Mouse (Mus musculus): ENCODE measurements at regions not wholly inside any gene's neighbourhood (a gene's known extent, or its start where the extent isn't known, plus 50 kb on each side); places are given as distances from the start of the nearest gene placed in this dataset.
A peak's percentile ranks its signal among the peaks of the same experiment; 100 is the strongest.

GRCm38 (mm10) chr2:92784916-92785315 lies 130.0 kb upstream of the Syt13 start:
- intact Hi-C loops (cut with DNase I), result no loop called here
- Histone ChIP-seq H3K27ac (no peak overlapping the region), H3K4me3 (no peak overlapping the region)
- TF ChIP-seq CTCF (IDR thresholded peaks at IDR 0.05), result no peak
- DNase-seq (ENCODE audit: extremely low spot score in 1 of 2, low spot score in 2 of 2), result no peak

GRCm38 (mm10) chr2:92787925-92788410 lies 126.9 kb upstream of the Syt13 start:
- H3K4me3 ChIP-seq, result no peak overlapping the region
- no peak for DNase-seq (ENCODE audit: extremely low spot score in 1 of 2, low spot score in 2 of 2)
- no peak overlapping the region for H3K27ac ChIP-seq
- intact Hi-C loops (cut with DNase I), result no loop called here
- TF ChIP-seq CTCF (IDR thresholded peaks at IDR 0.05), result no peak

- intact Hi-C loops (cut with DNase I), result no loop called here
- DNase-seq (ENCODE audit: extremely low spot score in 1 of 2, low spot score in 2 of 2), result no peak
- TF ChIP-seq CTCF (IDR thresholded peaks at IDR 0.05), result no peak
- H3K27ac ChIP-seq, result no peak overlapping the region
- no peak overlapping the region for H3K4me3 ChIP-seq
Observed at GRCm38 (mm10) chr2:92788875-92789274, 126.0 kb upstream of the Syt13 start.

- H3K27ac ChIP-seq, result no peak overlapping the region
- intact Hi-C loops (cut with DNase I), result no loop called here
- no peak for DNase-seq (ENCODE audit: extremely low spot score in 1 of 2, low spot score in 2 of 2)
- no peak overlapping the region for H3K4me3 ChIP-seq
- TF ChIP-seq CTCF (IDR thresholded peaks at IDR 0.05), result no peak
Observed at GRCm38 (mm10) chr2:92790374-92790773, 124.5 kb upstream of the Syt13 start.

GRCm38 (mm10) chr2:92799770-92800169 lies 115.1 kb upstream of the Syt13 start:
- no peak overlapping the region for H3K4me3 ChIP-seq
- intact Hi-C loops (cut with DNase I), result no loop called here
- DNase-seq (ENCODE audit: extremely low spot score in 1 of 2, low spot score in 2 of 2), result no peak
- TF ChIP-seq CTCF (IDR thresholded peaks at IDR 0.05), result no peak
- no peak overlapping the region for H3K27ac ChIP-seq

GRCm38 (mm10) chr2:92800667-92801066 lies 114.2 kb upstream of the Syt13 start:
- no peak for DNase-seq (ENCODE audit: extremely low spot score in 1 of 2, low spot score in 2 of 2)
- Histone ChIP-seq H3K4me3 (no peak overlapping the region), H3K27ac (no peak overlapping the region)
- intact Hi-C loops (cut with DNase I), result no loop called here
- no peak for TF ChIP-seq CTCF (IDR thresholded peaks at IDR 0.05)

GRCm38 (mm10) chr2:92804916-92805315 lies 110.0 kb upstream of the Syt13 start:
- no peak for DNase-seq (ENCODE audit: extremely low spot score in 1 of 2, low spot score in 2 of 2)
- no peak for TF ChIP-seq CTCF (IDR thresholded peaks at IDR 0.05)
- no peak overlapping the region for H3K4me3 ChIP-seq
- H3K27ac ChIP-seq, result no peak overlapping the region
- intact Hi-C loops (cut with DNase I), result no loop called here

- no peak for TF ChIP-seq CTCF (IDR thresholded peaks at IDR 0.05)
- Histone ChIP-seq H3K4me3 (no peak overlapping the region), H3K27ac (peak overlapping the region; percentile 19; the same call in 1 of the 2 replicates)
- intact Hi-C loops (cut with DNase I), result no loop called here
- DNase-seq (ENCODE audit: extremely low spot score in 1 of 2, low spot score in 2 of 2), result no peak
Observed at GRCm38 (mm10) chr2:92805761-92806160, 109.1 kb upstream of the Syt13 start.

GRCm38 (mm10) chr2:92806481-92807195 lies 108.3 kb upstream of the Syt13 start:
- Histone ChIP-seq H3K4me3 (no peak overlapping the region), H3K27ac (peak overlapping the region; percentile 76)
- no peak for DNase-seq (ENCODE audit: extremely low spot score in 1 of 2, low spot score in 2 of 2)
- TF ChIP-seq CTCF (IDR thresholded peaks at IDR 0.05), result no peak
- intact Hi-C loops (cut with DNase I), result no loop called here

GRCm38 (mm10) chr2:92807404-92807803 lies 107.5 kb upstream of the Syt13 start:
- intact Hi-C loops (cut with DNase I), result no loop called here
- no peak for TF ChIP-seq CTCF (IDR thresholded peaks at IDR 0.05)
- Histone ChIP-seq H3K27ac (peak overlapping the region; percentile 55), H3K4me3 (no peak overlapping the region)
- DNase-seq (ENCODE audit: extremely low spot score in 1 of 2, low spot score in 2 of 2), result no peak

- Histone ChIP-seq H3K4me3 (no peak overlapping the region), H3K27ac (no peak overlapping the region; the same call in 1 of the 2 replicates)
- no peak for DNase-seq (ENCODE audit: extremely low spot score in 1 of 2, low spot score in 2 of 2)
- no peak for TF ChIP-seq CTCF (IDR thresholded peaks at IDR 0.05)
- intact Hi-C loops (cut with DNase I), result no loop called here
Observed at GRCm38 (mm10) chr2:92808121-92808520, 106.8 kb upstream of the Syt13 start.

- Histone ChIP-seq H3K4me3 (no peak overlapping the region), H3K27ac (peak overlapping the region; percentile 61)
- no peak for DNase-seq (ENCODE audit: extremely low spot score in 1 of 2, low spot score in 2 of 2)
- no peak for TF ChIP-seq CTCF (IDR thresholded peaks at IDR 0.05)
- intact Hi-C loops (cut with DNase I), result no loop called here
Observed at GRCm38 (mm10) chr2:92809226-92809625, 105.7 kb upstream of the Syt13 start.

Data from left cerebral cortex, adult 2 months (tissue).